Mouse (Mus musculus): Measurements from ENCODE around the gene Lhx1. TPM values are rescaled to one million over a fixed set of nuclear protein-coding genes. Genes with fewer than 3 reads are reported as not detected.

The Lhx1 gene
- not detected for polyA plus RNA-seq (2014; fragmentation: Illumina TruSeq; extraction: RNeasy Lipid Tissue Mini Kit (QIAGEN cat#74804); ENCODE audit: insufficient read depth, low read depth, low replicate concordance)

GRCm38 (mm10) chr11:84525421-84526274, at the start of gene Lhx1:
Lhx1 (minus strand) TSS chr11:84525535.

GRCm38 (mm10) chr11:84513171-84514116, 11.9 kb downstream of the Lhx1 start, which contains the start of gene Aatf:
Aatf (minus strand) TSS chr11:84513522.

Other genes with a start within 250 kb of the Lhx1 start
- gene Aatf, start 12.0 kb downstream of the Lhx1 start, polyA plus RNA-seq (2014; fragmentation: Illumina TruSeq; extraction: RNeasy Lipid Tissue Mini Kit (QIAGEN cat#74804); ENCODE audit: insufficient read depth, low read depth, low replicate concordance): 10.7 TPM